Mouse (Mus musculus): Measurements from ENCODE around the gene Ankrd1.
A peak's percentile ranks its signal among the peaks of the same experiment; 100 is the strongest.

Gene Ankrd1

DNA sequence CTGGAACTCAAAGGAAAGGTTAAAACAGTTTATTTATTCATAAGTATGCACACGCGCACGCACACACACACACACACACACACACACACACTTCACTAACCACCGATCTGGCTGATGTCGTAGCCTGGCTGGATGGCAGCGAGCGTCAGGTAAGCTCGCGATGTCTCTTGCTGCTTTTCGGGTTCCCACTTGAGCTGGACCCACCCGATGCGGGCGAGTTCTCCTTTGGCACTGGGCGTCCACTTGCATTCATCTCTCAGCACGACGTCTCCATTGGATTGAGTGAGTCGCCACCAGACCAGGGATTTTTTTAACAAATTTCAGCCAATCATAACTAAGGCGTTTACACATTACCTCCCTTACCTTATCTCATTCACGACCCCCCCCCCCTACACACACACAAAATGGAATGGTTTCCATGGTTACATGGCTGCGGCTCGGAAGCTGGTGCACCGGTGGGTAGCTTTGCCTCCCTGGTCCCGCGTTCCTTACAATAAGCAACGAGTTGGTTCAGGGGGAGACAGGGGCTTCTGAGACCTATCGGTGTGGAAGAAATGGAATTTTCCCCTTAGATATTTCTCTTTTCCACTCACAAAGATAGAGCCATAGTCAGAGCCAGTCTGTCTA is 10.5 kb downstream of the Ankrd1 start:
- DNase-seq (ENCODE audit: low spot score): no peak

DNA sequence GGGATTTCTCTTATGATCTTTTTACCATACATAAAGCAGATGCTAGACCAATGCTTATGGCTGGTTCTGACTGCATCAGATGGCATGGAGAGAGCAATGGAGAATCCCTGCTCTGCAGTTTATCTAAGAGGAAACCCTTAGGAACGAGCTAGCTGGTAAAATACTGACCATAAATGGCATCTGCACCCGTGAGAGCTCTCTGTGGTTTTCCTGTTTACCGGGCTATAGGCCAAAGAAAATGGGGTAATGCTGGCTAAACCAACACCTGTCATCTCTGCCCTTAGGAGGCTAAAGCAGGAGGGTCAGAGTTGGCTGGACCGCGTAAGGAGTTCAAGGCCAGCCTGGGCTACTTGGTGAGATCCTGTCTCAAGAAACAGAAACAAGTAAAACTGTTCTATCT is 16.0 kb downstream of the Ankrd1 start:
- DNase-seq (ENCODE audit: low spot score): no peak

DNA sequence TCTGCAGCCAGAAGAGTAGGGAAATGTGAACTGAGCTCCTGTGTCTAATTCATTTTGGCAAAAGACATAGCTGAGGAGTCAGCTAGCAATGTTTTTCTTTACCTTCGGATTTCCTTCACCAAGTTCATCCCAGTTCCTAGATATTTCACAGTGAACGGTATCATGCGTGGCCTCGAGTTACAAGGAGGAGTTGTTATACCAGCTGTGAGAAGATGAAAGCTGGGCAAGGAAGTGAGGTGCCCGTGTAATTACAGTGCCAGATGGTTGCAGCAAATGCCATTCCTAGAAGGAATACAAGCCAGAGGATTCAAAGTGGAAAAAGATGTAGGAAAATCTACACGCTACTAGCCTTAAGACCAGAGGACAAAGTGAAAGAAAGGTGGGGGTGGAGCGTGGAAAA is 21.0 kb downstream of the Ankrd1 start:
- DNase-seq (ENCODE audit: low spot score): no peak

DNA sequence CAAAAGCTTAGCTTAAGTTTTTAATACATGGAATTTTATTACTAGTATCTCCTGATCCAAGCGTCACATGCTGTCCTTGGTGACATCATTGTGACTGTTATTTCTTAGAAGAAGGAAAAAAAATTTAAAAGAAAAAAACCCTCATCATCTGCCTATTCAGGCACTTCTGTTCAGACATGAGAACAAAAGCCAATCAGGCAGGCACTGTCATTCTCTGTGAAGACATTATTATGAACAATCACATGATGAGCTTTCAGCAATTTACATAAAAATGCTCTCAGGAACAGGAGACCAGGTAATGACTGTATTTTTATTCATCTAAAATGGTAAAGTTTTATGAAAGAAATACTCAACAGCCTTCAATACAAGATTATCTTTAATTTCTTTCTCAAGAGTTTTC is 21.6 kb downstream of the Ankrd1 start:
- DNase-seq (ENCODE audit: low spot score): no peak

DNA sequence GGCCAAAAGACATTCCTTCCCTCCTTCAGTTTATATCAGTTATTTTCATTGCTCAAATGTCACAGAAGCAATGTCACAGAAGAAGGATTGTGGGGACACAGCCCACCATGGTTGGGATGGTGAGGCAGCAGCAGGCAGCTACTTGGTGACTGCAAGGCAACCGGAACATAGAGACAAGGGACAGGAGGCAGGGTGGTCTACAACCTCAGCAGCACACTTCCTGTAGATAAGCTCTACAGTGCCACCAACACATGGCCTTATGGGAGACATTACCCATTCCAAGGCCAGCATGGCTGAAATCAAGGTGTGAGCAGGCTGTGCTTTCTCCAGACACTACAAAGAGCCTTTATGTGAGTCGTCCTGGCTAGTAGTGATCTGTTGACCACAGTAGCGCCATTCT is 22.7 kb downstream of the Ankrd1 start:
- no peak for DNase-seq (ENCODE audit: low spot score)

DNA sequence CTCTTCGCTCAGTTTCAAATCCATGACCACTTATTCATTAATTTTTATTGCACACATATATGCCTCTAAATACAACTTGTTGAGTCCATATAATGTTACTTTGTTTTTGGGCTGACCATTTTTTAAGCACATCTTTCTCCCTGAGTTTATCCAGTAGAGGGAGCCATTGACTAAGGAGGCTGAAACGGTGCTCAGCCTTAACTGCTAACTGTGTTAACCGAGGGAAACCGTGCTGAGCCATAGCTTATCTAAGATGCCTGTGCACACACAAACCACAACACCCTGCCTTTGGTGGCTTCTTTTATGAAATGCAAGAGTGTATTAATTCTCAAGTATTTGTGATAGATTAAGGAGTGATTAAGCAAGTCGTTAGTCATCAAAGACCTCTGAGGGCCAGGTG is 29.1 kb downstream of the Ankrd1 start:
- no peak for DNase-seq (ENCODE audit: low spot score)

DNA sequence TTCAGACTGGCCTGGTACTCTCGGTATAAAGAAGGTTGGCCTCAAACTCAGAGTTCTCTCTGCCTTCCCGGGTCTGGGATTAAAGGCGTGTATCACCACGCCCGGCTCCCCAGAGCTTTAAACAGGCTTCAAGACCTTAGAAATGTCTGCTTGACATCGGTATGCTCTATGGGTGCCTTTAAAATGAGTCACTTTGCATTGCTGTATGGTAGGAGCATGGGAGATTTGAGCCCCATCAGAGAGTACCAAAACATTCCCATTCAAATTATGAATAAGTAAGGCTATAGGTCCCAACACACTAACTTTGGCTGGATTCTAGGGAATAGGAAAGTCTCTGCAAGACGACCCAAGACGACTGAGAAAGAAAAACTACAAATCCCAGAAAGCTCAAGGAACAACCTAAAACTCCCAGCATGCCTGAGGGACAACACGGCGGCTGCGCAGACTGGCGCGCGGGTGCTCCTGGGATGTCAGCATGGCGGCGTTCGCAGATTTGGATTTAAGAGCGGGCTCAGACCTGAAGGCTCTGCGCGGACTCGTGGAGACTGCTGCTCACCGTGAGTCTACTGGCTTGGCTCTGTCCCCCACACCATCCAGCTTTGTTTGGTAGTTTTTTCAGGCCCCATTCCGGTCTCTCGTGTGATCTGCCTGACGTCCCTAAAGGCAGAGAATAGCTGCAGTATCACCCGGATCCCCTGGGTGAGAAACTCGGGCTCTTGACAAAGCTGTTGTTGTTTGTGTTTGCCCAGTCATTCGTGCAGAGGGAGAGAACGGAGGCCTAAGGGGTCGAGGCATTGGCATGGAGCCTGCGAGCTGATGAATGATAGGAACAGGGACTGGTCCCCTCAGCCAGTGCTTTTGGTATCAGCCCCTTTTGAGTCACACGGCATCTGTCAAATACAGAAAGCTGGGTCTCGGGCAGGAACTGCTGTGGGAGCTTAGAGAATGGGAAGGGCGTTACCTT is 36.4 kb downstream of the Ankrd1 start, which contains the start of gene Rpp30:
Rpp30 (plus strand) TSS at position 455 of the 964 bp plus-strand sequence.
- DNase-seq (ENCODE audit: low spot score): peak; percentile 89

DNA sequence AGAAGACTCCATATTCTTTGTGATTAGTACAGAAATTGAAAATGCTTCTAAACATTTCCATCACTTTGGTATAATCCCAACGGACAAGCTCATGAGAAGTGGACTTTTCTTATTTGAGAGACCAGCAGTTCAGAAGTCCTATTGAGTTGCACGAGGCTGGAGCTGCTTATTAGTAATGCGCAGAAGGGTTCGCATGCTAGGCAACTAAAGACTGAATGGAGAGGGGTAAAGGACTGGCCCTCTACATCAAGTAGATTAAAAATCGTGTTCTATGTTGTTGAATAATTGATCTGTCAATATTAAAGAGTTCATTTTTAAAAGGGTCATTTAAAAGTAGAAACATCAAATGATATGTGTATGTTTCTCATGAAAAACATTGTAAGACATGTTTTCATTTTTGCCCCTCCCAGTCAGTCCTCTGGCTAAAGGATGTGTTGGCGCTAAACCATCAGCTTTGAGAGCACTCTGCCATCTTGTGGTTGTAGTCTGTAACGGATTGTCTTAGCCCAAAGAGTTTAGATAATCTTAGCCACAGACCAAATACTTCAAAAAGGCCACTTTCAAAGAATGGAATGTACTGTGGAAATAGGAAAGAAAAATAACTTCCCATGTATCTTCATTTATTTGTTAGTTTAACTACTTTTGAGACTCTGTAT is 37.2 kb downstream of the Ankrd1 start:
- no peak for DNase-seq (ENCODE audit: low spot score)

DNA sequence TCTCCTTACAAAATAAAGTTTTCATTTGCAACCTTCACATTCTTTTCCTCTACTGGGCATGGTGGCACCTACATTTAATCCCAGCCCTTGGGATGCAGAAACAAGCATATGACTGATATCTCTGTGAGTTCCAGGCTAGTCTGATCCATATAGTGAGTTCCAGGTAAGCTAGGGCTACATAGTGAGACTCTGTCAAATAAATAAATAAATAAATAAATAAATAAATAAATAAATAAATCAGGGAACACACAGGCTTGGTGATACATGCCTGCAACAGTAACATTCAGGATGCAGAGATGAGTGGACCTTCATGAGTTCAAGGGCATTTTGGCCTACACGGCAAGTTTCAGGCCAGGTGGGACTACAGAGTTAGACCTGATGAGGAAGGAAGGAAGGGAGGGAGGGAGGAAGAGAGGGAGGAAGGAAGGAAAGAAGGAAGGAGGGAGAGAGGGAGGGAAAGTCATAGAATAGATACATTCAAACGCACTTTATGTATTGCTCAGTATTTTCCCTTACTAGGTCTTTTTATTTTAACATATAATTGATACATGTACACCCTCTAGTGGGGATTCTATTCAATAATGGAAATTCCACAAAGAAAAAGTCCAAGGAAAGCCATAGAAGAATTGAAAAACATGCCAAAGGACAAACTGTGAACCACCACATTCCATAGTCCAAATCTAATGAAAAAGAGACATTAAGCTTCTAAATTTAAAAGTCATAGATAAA is 56.9 kb downstream of the Ankrd1 start:
- no peak for DNase-seq (ENCODE audit: low spot score)

Measured in testis, postnatal 14 days (tissue).